Mouse (Mus musculus): Measurements from ENCODE around the gene Ugt1a7c.
"Not testable (repeated sequence)": the region's sequence is repeated elsewhere in the genome, so short reads cannot be mapped to it uniquely, and the experiment has no call there.

Ugt1a7c gene

GRCm38 (mm10) chr1:88120550-88120949 lies 25.7 kb downstream of the Ugt1a7c start:
- DNase-seq: not testable (repeated sequence)

- DNase-seq: peak; percentile 12 to 28
These were observed 26.7 kb downstream of the Ugt1a7c start for GRCm38 (mm10) chr1:88121521-88121920.

- DNase-seq: not testable (repeated sequence)
These were observed 31.0 kb downstream of the Ugt1a7c start for GRCm38 (mm10) chr1:88125827-88126360.

- DNase-seq: not testable (repeated sequence)
These were observed 34.2 kb downstream of the Ugt1a7c start for GRCm38 (mm10) chr1:88129091-88129490.

- DNase-seq: not testable (repeated sequence)
These were observed 35.4 kb downstream of the Ugt1a7c start for GRCm38 (mm10) chr1:88130223-88130622.

DNA sequence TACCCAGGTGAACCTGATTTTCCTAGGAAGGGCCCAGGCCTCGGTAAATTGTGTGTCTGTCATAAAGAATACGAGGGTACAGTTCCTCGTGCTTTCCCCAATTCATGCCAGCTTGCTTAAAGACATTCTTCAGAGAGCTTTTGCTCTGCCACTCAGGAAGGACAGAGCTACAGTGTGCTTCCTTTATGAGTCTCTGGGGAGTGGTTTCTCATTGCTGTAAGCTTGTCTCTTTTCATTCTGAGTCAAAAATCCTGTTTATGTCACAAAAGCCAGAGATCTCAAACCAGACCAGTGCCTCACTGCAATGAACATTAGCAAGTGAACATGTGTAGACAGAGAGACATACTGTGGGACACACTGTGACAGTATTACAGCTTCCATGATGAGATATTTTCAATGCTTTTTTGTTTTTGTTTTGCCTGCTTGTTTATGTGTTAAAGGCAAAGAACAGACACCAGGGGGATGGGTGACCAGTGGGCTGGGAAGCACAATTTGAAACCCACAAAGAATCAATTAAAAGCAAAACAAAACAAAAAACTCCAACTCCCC lies 39.1 kb downstream of the Ugt1a7c start:
- no peak for DNase-seq

DNA sequence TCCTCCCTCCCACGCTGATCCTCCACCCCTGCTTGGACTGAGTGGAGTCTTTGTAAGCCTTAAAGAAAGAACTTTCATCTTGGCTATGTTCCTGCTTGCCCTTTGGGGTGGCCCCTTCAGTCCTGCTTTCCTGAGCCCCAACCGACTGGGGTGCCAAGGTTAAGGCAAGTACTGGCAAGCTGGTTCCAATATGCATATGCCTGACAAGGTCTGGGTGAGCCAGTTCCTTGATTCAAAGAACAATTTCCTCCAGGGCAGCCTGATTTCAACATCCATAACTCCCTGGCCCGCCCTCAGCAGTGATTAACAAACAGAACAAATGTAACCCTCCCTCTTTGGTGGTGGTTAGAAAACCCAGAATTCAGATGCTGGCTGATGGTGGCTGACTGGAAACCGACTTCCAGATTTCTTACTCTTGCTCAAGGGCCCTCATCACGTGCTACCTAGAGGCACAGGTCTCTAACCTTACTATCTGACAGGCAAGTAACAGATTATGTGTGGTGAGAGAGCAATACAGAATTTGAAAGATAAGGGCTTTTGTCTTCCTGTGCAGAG lies 39.7 kb downstream of the Ugt1a7c start, which contains the start of gene Ugt1a6a:
TSS of gene Ugt1a6a (plus strand) at position 353 of the 555 bp plus-strand sequence.
- not testable (repeated sequence) for DNase-seq

GRCm38 (mm10) chr1:88135229-88135904 lies 40.5 kb downstream of the Ugt1a7c start:
- DNase-seq: not testable (repeated sequence)

- no peak for DNase-seq
These were observed 41.8 kb downstream of the Ugt1a7c start for GRCm38 (mm10) chr1:88136646-88137045.

DNA sequence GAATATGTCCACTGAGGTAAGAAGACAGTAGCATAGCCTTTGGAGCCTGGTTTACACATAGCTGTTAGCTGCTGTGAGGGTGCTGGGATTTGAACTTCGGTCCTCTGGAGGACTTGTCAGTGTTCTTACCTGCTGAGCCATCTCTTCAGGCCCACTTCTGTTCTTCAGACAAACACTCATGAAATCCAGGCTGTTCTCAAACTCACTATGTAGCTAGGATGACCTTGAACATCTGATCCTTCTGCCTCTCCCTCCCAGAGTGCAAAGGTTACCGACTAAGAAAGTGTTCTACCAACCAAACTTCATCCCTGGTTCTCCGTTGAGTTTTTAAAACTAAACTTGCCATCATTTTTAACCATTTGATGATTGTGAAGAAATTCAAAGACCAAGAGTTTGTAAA lies 42.4 kb downstream of the Ugt1a7c start:
- no peak for DNase-seq

DNA sequence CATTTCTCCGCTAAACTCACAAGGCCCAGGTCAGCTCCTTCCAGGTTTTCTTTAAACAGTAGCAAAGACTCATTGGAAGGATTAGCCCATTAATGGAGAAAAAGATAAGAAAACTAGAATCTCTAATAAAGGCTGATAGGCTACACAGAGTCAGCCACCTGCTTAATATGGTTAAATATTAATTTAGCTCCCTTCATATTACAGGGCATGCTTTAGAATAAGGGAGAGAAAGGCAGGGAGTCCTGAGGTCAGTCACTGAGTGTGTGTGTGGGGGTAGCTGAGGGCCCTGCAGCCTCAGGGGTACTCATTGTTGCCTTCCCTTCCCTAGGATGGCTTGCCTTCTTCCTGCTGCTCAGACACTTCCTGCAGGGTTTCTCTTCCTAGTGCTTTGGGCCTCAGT lies 43.3 kb downstream of the Ugt1a7c start:
- no peak for DNase-seq

DNA sequence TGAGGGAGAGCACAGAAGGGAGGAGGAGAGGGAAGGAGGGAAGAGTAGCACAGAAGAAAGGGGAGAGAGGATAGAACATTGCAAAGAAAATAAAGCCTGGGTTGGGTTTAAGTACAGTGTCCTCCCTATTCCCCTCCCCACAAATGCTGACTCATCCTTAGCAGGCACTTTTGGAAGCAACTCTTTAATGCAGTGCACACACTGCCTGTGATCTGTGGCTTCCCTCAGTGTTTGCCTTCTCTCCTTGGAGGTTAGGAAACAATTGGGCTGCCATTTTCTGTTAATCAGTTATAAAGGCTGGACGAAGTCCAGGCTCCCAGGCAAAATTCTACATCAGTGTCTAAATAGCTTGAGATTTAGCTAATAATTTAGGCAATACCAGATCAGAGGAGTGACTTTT lies 45.6 kb downstream of the Ugt1a7c start:
- DNase-seq: not testable (repeated sequence)

DNA sequence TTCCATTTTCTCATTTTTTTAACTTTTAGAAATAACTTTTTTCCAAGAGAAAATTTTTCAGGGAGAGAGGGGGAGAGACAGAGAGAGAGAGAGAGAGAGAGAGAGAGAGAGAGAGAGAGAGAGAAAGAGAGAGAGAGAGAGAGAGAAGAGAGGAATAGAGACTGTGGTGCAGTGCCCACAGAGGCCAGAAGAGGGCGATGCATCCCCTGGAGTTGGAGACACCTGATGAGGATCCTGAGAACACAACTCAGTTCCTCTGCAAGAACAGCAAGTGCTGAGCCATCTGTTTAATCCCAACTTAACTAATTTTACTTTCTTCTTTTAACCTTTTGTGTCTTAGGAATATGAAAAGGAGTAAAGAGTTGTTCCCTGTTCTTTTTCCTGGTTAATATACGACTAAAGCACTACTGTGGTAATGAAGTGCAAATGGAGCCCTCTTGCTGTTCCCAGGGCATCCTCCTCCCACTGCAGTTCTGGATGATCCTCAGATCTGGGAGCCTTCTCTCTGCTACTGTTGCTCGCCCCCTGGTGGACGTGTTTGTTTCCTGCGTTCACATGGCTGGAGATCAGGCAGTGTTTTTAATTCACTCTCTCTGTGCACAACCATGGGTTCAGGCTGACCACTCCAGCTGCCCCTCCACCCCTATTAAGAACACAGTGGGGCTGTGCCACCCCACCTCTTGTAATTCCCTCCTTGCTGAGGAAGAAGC lies 49.3 kb downstream of the Ugt1a7c start:
- DNase-seq: peak; percentile 56 to 78

GRCm38 (mm10) chr1:88145278-88145677 lies 50.4 kb downstream of the Ugt1a7c start:
- DNase-seq: peak; percentile 9 to 45

GRCm38 (mm10) chr1:88150133-88150532 lies 55.3 kb downstream of the Ugt1a7c start:
- peak; percentile 35 to 41 for DNase-seq

- DNase-seq: peak in 1 of 2 experiments; percentile 18
These were observed 63.6 kb downstream of the Ugt1a7c start for GRCm38 (mm10) chr1:88158430-88158829.

DNA sequence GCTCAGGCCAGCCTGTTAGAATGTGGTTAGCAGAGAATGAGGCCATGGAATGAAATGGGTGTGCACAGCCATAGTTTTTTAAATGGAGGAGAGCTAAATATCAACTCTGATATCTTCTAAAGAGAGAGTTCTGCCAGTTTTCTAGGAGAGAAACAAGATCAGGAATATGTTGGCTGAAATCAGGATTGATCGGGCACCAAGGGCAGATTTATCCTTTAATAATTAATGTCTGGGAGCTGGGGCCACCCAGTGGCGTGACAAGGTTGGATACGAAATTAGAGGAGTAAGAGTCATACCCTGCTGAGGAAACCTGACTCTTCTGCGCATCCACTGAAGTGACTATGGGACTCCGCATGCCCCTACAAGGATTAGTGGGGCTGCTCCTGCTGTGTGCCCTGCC lies 70.8 kb downstream of the Ugt1a7c start, which contains the start of gene Ugt1a5:
TSS of gene Ugt1a5 (plus strand) at position 302 of the 400 bp plus-strand sequence.
- DNase-seq: no peak

DNA sequence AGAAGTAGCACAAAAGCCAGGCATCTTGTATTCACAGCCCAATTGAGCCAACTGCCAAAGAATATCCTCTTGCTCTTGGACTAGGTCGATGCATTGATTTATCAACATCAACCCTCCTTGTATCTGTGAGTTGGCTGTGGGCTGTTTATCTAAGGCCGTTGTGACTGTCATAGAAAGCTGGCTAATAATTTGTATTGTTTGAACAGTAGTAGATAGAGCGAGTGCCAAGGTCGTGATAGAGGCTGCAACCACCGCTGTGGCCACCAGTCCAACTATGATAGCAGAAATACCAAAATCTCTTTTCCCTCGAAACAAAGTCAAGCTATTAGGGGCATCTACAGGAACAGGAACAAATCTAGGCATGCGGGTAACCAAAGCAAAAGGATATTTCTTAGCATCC lies 77.3 kb downstream of the Ugt1a7c start:
- DNase-seq: not testable (repeated sequence)

- no peak for DNase-seq
These were observed 84.8 kb downstream of the Ugt1a7c start for GRCm38 (mm10) chr1:88179657-88180056.

- DNase-seq: no peak
These were observed 91.6 kb downstream of the Ugt1a7c start for GRCm38 (mm10) chr1:88186325-88186935.

DNA sequence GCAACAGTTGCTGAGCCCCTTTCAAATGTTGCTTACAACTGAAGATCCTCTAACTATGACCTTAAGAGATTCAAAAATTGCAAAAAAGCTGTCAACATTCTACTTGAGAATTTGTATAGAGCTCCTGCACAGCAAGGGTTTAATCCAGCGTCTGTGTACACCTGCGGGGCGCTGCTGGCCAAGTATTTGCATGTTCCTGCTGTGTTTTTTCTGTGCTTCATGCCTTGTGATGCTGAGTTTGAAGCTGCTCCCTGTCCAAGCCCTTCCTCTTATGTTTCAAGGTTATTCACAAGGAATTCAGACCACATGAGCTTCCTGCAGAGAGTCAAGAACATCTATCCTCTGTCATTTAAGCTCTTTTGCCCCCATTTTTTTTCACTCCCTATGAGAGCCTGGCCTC lies 97.3 kb downstream of the Ugt1a7c start:
- no peak for DNase-seq

DNA sequence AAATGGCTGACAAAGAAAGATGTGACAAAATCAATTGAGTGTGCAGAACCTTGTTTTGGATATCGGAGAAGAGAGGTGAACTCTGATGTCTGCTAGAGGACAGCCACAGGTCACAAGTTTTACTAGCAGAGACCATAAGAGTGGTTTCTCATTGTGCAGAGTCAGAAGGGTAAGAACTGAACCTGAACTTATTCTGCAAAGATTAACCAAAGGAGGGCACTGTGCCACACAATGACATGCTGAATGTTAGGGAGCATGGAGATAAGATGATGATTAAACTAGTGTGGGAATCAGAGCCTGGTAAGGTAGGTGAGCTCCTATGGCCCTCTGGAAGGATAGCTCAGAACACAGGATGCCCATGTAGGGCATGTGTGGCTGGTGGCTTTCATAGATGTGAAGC lies 100.8 kb downstream of the Ugt1a7c start:
- no peak for DNase-seq

GRCm38 (mm10) chr1:88197443-88197842 lies 102.6 kb downstream of the Ugt1a7c start:
- DNase-seq: no peak

All from cerebellum, postnatal 14 days (tissue).